Mouse (Mus musculus): ENCODE results near the gene Nt5c2.

The Nt5c2 gene

DNA sequence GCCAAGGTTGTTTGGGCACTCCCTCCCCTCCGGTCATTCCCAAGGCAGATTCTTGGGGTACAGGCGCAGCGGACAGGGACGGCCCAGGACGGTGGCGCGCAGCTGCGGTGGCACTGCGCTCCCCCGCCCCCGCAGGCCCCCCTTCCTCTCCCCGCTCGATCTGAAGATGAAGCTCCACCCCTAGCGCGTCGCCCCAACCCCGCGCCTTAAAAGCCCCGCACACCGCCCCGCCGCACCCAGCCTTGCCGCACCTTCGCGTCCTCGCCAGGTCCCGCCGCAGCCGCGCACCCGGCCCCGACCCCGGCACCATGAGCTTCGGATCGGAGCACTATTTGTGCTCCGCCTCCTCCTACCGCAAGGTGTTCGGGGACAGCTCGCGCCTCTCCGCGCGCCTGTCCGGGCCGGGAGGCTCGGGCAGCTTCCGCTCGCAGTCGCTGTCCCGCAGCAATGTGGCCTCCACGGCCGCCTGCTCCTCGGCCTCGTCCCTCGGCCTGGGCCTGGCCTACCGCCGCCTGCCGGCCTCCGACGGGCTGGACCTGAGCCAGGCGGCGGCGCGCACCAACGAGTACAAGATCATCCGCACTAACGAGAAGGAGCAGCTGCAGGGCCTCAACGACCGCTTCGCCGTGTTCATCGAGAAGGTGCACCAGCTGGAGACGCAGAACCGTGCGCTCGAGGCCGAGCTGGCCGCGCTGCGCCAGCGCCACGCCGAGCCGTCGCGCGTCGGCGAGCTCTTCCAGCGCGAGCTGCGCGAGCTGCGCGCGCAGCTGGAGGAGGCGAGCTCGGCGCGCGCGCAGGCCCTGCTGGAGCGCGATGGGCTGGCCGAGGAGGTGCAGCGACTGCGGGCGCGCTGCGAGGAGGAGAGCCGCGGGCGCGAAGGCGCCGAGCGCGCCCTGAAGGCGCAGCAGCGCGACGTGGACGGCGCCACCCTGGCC is at the start of gene Nt5c2, which contains the start of gene Ina:
Gene Nt5c2 (minus strand): TSS at position 707 of the 935 bp plus-strand sequence.
Gene Ina (plus strand): TSS at position 252 of the 935 bp plus-strand sequence.
- DNase-seq (ENCODE audit: low spot score), result no peak

DNA sequence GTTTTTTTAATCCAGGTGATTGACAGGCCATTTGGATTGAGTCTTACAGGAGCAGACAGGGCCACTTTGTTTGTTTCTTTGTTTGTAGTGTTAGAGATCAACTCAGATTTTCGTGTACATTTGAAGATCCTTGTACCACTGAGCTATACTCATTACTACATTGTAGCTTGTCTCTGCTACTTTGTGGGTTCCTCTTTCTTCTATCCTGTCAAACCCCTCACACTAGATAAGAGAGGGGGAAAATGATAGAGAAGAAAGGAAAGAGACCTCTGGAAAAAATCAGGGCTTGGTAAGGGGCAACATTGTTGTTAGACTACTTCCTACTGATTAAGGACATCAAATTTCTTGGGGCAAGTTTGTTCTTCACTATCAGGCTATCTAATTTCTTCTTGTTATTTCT is 42.7 kb upstream of the Nt5c2 start:
- no peak for DNase-seq (ENCODE audit: low spot score)

DNA sequence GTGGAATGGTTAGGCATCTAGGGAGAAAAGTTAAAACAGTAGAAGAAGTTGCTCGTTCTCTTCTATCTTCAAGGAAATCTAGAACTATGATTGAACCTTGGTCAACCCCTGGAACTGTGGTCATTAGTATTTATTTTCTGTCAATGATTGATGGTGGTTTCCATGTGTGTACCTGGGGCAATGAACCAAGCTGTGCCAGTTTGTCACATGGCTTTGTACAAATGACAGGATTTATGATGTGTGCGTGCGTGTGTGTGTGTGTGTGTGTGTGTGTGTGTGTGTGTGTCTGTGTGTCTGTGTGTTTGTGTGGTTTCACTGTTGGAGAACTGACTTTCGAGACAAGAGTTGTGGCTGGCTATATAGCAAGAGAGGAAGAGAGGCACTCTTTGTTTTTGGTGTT is 38.5 kb upstream of the Nt5c2 start:
- DNase-seq (ENCODE audit: low spot score), result no peak

DNA sequence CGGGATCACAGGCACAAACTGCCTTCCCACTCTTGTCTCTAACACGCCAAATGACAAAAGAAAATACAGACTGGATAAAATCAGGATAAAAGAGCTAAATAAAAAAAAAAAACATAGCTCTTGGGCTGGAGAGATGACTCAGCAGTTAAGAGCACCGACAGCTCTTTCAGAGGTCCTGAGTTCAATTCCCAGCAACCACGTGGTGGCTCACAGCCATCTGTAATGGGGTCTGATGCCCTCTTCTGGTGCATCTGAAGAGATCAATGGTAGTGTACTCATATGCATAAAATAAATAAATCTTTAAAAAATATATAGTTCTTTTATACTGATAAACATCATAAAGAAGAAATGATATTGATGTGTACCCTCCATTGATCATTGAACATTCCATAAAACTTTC is 38.0 kb upstream of the Nt5c2 start:
- DNase-seq (ENCODE audit: low spot score), result no peak

DNA sequence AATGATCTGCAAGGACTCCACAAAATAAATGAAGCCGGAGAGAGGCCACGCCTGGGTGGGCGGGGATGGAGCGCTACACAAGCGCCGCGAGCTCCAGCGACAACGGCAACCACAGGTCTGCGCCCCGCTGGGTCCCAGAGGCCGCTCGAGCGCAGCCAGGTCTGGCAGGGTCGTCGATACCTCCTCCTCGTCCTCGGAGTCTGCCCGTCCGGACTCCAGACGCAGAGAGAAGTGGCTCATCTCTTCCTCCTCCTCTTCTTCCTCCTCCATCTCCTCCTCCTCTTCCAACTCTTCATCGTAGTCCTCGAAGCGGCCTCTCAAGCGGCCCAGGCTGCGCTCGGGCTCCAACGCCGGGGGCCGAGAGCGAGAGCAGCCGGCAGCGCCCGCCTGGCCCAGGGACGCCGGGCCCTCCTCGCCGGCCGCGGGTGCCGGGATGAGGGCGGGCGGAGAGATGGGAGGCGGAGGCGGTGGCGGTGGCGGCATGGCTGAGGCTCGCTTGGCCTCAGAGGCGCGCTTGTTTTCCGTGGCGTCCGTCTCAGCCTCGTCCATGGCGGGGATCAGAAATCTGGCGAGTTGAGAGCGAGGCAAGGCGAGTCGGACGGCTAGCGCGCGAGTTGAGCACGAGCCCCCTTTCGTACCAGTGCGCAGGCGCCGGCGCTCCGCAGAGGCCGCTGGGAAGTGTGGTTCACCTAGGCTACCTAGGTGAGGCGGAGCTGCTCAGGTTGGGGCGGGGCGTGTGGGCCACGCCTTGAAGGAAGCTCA is 35.5 kb upstream of the Nt5c2 start, which contains the start of gene Pcgf6:
Gene Pcgf6 (minus strand): TSS at position 636 of the 762 bp plus-strand sequence.
- peak; percentile 81 for DNase-seq (ENCODE audit: low spot score)

DNA sequence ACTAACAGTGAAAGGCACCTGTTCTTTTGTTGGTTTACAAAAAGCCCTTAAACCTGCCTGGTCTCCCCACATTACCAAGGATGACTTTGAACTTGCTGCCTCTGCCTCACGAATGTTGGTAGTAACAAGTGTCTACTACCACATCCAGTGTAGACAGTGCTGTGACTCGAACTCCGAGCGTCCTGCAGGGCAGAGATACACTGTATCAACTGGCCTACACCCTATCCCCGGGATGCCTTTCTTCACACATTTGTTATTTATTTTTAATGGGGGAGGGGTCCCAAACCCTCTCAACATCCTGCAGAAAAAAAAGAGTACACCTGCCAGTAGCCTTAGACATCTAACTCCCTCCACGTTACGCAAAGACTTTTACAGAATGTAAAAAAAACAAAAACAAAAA is 34.9 kb upstream of the Nt5c2 start:
- no peak for DNase-seq (ENCODE audit: low spot score)

DNA sequence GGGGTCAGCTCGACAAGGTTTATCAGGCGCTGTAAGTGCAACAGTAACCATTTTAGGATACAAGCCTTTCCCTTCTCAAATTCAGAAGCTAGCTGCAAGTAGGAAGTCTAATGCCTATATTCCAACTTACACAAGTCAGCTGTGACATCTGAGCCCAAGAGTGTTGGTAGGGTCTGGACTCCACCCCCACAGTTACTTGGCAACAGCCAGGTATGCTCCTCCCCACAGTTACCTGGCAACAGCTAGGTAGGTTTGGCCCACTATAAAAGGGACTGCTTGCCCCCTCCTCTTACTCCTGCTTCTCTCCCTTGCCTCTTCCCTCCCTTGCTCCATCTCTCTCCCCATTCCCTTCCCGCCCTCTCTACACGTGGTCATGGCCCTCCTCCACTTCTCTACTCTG is 34.1 kb upstream of the Nt5c2 start:
- no peak for DNase-seq (ENCODE audit: low spot score)

DNA sequence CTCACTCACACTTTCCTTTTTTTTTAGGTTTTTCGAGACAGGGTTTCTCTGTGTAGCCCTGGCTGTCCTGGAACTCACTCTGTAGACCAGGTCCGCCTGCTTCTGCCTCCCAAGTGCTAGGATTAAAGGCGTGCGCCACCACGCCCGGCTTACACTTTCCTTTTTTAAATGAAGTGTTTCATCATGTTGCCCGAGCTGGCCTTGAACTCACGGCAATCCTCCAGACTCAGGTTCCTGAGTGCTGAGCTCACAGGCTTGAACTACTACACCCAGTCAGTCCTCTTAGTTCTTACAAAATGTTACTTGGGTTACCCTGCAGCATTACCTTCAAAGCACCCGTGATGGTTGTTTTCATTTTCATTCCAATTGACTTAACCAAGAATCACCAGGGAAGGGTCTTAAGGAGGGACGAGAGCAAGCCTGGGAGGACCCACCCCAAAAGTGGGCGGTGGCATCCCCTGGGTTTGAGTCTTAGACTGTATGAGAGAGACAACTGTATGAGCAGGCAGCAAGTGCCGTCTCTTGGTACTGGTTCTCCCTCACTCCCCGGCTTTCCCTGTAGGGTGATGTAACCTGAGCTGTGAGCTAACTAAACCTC is 32.4 kb upstream of the Nt5c2 start:
- no peak for DNase-seq (ENCODE audit: low spot score)

DNA sequence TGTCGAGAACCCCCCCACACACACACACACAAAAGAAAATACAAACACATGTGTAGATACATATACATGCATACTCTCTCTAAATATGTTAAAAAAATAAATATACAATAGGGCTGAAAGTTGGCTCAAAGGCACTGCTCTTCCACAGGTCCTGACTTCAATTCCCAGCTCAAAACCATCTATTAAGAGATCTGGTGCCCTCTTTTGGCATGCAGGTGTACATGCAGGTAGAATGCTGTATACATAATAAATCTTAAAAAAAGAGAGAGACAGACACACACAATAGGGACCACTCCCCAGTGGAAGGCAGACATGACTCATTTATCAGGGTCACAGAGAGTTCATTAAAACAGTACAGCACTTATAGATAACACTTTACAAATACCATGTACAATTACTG is 31.4 kb upstream of the Nt5c2 start:
- no peak for DNase-seq (ENCODE audit: low spot score)

DNA sequence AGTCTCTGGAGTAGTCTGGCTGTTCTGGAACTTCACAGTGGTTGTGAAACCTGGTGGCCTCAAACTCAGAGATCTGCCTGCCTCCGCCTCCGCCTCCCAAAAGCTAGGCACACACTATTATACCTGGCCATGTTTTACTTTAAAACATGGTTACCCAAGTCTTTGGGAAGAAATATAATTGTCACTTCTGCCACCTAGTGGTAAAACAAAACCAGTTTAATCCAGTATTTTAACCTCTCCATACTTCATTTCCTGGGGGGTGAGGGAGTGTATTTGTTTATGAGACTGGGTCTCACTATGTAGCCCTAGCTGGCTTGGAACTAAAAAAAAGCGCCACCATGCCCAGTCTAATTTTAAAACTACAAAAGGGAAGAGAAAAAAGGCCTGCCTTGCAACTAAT is 28.7 kb upstream of the Nt5c2 start:
- DNase-seq (ENCODE audit: low spot score), result peak; percentile 10

DNA sequence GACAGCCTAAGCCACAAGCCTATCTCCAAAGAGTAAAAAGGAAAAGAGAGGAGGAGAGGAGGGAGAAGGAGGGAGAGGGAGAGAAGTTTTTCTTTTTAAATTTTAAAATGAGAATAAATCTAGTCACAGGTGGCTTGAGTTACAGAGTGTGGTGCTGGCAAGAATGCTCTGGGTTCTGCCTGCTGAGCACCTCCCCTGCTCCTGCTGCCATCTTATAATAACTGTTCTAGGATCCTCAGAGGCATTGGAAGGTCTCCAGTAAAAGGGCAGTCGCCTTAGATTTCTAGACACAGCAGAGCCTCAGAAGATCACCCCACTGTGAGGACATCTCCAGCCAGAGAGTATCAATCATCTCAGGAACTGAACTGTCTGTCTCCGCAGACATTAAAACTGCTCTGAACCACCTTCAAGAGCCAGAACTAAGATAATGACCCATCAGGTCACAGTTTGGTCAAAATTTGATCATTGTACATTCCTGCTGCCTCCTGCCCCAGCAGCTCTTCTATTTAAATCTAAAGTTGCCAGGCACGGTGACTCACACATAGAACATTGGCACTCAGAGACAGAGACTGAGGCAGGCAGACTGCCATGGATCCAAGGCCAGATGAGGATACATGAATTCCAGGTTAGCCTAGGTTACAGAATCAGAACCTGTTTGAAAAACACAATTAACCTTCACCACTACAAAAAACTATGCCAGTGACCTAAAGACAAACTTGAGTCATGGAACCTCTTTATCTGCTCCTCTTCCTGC is 25.9 kb upstream of the Nt5c2 start:
- no peak for DNase-seq (ENCODE audit: low spot score)

DNA sequence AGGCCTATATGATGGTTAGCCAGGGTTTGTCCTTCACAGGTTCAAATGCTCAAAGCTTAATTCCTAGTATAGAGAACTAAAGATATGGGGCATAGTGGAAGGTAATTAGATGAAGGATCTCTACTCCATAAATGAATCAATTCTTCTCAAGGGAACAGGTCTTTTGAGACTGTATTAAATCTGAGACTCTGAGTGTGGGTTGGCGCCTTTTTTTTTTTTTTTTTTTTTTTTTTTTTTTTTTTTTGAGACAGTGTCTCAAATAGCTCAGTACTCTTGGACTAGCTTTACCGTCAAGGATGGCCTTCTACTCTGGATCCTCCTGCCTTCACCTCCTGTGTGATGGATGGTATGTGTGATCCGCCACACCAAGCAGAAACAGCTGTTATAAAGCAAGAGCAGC is 21.6 kb upstream of the Nt5c2 start:
- DNase-seq (ENCODE audit: low spot score), result no peak

DNA sequence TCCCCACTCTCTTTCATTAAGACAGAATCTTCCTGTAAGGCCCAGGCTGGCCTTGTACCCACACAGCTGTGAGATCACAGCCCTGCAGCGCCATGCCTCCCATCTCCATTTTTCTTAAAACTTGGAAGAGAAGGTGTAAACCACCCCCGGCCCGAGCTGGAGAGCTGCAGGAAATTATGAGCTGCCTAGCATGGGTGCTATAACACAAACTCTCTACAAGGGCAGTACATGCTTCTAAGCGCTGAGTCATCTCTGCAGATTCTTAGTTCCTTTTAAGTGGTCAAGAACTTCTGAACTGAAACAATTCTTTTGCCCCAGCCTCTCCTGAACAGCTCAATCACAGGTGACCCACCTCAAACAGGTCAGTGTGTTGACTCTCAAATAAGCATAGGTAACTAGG is 20.0 kb upstream of the Nt5c2 start:
- no peak for DNase-seq (ENCODE audit: low spot score)

DNA sequence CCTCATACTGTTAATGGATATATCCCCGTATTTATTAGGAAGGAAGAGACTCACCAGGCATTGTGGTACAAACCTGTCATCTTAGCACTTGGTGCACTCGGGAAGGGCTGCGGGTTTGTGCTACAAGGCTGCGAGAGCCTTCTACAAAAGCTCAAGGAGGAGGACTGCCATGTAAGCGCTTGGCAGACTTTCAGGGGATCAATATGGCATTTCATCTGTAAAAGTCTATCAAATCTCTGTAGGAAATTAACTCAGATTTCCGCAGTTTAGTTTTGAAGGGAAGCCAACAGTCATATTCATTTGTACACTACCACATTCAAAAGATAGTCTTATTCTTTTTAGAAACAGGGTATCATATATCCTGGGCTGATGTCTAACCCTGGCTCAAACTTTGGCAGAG is 16.8 kb upstream of the Nt5c2 start:
- no peak for DNase-seq (ENCODE audit: low spot score)

DNA sequence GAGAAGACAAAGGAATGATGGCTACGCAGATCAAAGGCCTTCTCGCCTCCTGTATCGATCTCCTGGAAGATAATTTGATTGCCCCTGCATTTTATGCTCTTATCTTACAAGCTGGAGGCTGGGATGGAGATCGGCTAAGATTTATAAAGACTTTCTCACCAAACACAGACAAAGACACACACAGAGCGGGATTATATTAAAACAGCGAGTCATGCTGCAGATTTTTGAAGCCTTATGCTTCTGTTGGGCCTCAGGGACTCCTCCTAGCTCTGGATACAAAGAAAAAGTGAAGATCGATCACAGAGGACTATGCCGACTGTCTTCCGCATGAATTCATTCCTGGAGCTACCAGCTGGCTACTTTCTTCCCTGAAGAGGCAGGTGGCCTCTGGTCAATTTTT is 14.8 kb upstream of the Nt5c2 start:
- DNase-seq (ENCODE audit: low spot score), result no peak

DNA sequence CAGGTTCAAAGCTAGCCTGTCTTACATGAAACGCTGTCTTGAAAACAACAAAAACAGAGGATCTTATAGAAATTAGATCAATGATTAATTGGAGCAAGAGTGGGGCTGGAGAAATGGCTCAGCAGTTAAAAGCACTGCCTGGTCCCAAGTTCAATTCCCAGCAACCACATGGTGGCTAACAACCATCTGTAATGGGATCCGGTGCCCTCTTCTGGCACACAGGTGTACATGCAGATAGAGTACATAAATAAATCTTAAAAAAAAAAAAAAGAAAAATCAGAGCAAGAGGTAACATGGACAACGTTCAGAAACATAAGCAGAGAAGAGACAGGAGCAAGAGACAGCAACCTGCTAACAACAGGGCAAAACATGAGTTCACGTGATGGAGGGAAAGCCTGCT is 11.6 kb upstream of the Nt5c2 start:
- DNase-seq (ENCODE audit: low spot score), result no peak

DNA sequence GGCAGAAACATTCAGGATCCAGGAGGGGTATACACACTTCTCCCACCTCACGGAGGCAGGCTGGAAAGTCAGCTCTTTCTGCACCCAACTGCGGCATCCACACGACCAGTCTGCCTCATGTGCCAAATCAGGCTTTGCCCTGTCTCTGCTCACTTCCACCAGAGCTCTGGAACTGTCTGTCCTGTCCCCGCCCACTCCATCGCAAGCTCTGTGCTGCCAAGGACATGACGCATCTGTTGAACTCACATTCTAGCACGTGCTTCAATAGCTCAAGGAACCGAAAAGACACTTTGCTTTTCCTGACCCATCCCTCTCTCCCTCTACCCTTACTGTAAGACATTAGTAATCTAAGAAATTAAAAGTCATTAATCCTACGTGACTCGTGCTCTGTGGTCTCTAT is 10.0 kb upstream of the Nt5c2 start:
- DNase-seq (ENCODE audit: low spot score), result peak; percentile 38

DNA sequence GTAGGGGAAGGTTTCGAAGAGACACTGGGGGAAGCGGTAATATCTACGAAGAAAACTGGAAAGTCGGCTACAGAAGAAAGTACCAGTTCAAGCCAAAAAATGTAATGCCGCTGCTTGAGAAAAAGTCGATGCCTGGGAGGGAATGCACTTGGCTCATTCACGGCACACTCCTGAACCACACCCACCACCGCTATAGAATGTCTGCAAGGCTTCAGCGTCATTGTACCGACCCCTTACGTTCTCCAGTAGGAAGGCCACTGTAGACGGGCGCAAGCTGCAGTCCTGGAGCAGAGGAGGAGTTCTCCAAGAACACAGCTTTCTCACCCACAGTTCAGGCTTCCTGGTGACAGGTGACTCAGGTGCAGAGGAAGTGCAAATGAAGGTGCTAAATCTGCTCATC is 8.6 kb upstream of the Nt5c2 start:
- no peak for DNase-seq (ENCODE audit: low spot score)

DNA sequence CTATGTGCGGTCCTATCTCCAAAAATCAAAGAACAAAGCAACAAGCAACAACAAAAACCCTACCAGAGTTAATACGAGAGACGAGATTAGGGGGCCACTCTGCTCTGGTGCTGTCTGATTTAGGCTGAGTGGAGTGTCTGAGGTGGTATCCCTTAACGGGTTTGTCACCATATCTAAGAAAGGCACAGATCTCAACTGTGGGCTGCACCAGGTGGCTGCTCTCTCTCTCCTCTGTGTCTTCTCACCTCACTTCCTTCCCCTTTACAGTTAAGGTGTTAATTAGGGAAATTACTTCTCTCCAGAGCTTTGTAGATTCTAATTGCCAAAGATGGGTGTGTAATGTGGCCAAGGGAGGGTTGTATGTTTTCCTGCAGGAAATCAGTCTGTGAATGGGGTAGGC is 7.8 kb upstream of the Nt5c2 start:
- no peak for DNase-seq (ENCODE audit: low spot score)

DNA sequence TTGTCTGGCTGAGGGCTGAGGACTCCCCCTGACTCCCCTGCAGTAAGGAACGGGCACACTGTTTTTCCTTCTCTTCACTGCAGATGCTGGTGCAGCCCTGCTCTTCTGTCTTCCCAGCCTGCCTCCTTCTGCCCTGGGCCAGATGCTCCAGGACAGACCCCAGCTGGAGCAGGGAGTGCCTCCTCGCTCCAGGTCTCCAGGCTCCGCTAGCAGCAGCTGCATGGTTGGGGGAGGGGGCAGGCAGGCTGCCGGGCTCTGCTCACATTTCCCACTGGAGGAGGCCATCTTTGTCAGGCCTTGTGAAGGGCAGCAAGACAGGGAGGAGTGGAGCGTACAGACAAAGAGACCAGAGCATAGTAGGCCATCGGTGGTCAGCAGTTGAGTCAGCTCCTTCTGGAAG is 4.4 kb upstream of the Nt5c2 start:
- no peak for DNase-seq (ENCODE audit: low spot score)

DNA sequence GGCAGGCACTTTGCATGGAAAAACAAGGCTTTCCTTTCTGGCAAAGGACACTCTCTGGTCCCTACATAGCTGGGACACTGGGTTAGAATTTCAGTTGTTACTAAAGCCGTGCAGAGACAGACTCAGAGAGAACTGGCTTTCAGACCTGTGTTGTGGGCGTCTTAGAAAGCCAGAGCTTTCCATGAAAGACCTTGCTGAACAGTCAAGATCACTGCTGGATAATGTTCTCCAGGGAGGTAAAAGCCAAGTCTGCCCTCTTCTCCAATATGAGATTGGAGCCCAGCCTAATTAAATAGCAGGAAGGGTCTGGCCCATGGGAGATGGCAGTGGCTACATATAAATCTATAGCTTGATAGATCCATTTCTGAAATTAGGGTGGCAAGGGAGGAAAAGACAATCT is 3.4 kb upstream of the Nt5c2 start:
- no peak for DNase-seq (ENCODE audit: low spot score)

DNA sequence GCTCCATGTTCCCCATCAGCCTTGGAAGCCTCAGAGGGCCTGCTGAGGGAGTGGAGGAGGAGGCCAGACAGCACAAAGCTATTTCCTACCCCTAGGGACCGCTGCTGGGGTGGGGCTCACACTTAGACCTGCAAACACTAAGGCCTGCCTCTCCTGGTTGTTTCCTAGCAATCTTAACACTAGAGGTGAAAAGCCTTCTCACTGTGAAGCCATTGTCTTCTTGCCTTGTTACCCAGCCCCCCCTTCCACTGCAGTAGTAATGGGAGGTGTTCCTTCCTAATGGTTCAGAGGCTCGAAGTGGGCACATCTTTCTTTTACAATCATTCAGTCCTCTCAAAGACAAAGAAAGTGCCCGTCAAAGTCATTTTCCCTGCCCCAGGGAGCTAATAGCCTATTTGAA is 2.9 kb upstream of the Nt5c2 start:
- DNase-seq (ENCODE audit: low spot score), result no peak

Measured in lung, postnatal 25 days (tissue).